Mouse (Mus musculus) hindbrain, embryonic 15.5 days (tissue): ENCODE results near the gene Olfr17. TPM values are rescaled to one million over a fixed set of nuclear protein-coding genes. Genes with fewer than 3 reads are reported as not detected.
"Not testable (repeated sequence)": the region's sequence is repeated elsewhere in the genome, so short reads cannot be mapped to it uniquely, and the experiment has no call there.

ENCODE experiments used
- ATAC-seq: fragments of 200-750 bp; cut with Nextera tagmentation; 2 replicates; pipeline ENCODE4 v1.8.0; 2017; ENCODE audit warnings: low read depth, moderate number of reproducible peaks, moderate TSS enrichment; ENCODE audit not compliant: low FRiP score
- H3K27ac ChIP-seq: fragments of 300-500 bp; sonication (generic); replicated peaks from 2 replicates; pipeline ENCODE4 v1.5.1; 2015; ENCODE audit warnings: mild to moderate bottlenecking, inconsistent platforms
- H3K27me3 ChIP-seq: fragments of 300-500 bp; sonication (generic); 2 replicates; pipeline ENCODE4 v1.6.1; 2015; ENCODE audit warnings: control low read depth, inconsistent platforms
- H3K36me3 ChIP-seq: fragments of 300-500 bp; sonication (generic); 2 replicates; pipeline ENCODE4 v1.6.1; 2015; ENCODE audit warnings: control low read depth, inconsistent platforms
- H3K4me1 ChIP-seq: fragments of 300-500 bp; sonication (generic); replicated peaks from 2 replicates; pipeline ENCODE4 v1.6.1; 2015; ENCODE audit warnings: control low read depth, inconsistent platforms
- H3K4me2 ChIP-seq: fragments of 300-500 bp; sonication (generic); 2 replicates; pipeline ENCODE4 v1.6.1; 2015; ENCODE audit warnings: moderate library complexity, mild to moderate bottlenecking, inconsistent platforms
- H3K4me3 ChIP-seq: fragments of 300-500 bp; sonication (generic); 2 replicates; pipeline ENCODE4 v1.5.1; 2015; ENCODE audit warnings: mild to moderate bottlenecking, inconsistent platforms
- H3K9ac ChIP-seq: fragments of 300-500 bp; sonication (generic); 2 replicates; pipeline ENCODE4 v1.6.1; 2015; ENCODE audit warnings: inconsistent platforms
- H3K9me3 ChIP-seq: fragments of 300-500 bp; sonication (generic); 2 replicates; pipeline ENCODE4 v1.6.1; 2016; ENCODE audit warnings: control low read depth, inconsistent platforms
- WGBS: fragments of 180-500 bp; shearing (Covaris S2); methylation state at CpG from one replicate; pipeline ENCODE4 v1.1.7; 2015; 5-methylcytosine and 5-hydroxymethylcytosine counted together
- polyA plus RNA-seq: library from polyadenylated mRNA; unstranded; fragments of >200 nt; fragmentation: Nextera tagmentation; extraction: Ambion mirVana; gene quantifications from 2 replicates; pipeline ENCODE4 v1.2.1, GENCODE M21; 2015

Gene Olfr17
- polyA plus RNA-seq, result not detected in 2 replicates

DNA sequence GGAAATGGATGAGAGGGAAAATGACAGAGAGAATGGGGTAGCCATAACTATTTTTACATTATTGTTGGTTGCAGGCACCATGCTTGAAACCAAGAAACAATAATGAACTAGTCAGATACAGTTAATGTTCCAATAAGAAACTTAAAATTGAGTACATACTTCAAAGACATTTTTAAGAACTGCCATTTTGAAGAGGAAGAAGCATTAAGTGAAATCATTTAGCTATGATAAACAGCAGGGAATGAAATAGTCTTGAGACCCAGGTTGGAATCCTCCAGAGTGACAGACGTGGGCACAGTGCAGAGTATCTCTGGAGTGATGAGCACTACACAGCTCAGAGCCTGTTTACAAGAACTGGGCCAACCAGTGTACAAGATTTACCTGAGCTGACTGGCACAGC, at the start of gene Olfr17:
Gene Olfr17 (plus strand): TSS at position 301 of the 400 bp plus-strand sequence.
- Histone ChIP-seq H3K4me2 (no peak within 1 kb of the TSS), H3K4me3 (no peak within 1 kb of the TSS), H3K27ac (no peak within 1 kb of the TSS), H3K27me3 (no peaks in the 10 kb centered on the region), H3K9ac (no peak within 1 kb of the TSS), H3K9me3 (no peaks in the 10 kb centered on the region), H3K36me3 (no peaks in the 10 kb centered on the region), H3K4me1 (no peaks in the 10 kb centered on the region)
- 70% methylated on average over 1 of the region's 1 CpGs for WGBS
- ATAC-seq, result no peak

DNA sequence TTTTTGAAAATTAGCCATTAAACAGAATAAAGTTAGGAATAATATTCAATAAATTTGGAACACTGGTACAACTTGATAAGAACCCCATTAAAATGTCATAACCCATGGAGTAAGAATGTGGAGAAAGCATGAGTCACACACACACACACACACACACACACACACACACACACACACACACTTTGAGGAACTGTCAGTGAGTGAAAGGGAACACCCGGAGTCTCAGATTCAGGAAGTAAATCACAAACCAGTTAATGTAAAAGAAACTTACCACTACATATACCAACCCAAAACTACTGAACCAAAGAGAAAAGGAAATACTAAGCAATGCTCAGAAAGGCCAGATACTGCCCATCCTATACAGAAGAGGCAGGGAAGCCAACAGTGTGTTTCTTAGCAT, 48.6 kb upstream of the Olfr17 start:
- Histone ChIP-seq H3K9ac (no peak overlapping the region), H3K4me3 (no peak overlapping the region), H3K27me3 (no peaks in the 10 kb centered on the region), H3K36me3 (no peaks in the 10 kb centered on the region), H3K4me1 (no peaks in the 10 kb centered on the region), H3K27ac (no peak overlapping the region), H3K9me3 (no peaks in the 10 kb centered on the region), H3K4me2 (no peak overlapping the region)
- 87% methylated on average over 1 of the region's 1 CpGs for WGBS
- ATAC-seq, result no peak

DNA sequence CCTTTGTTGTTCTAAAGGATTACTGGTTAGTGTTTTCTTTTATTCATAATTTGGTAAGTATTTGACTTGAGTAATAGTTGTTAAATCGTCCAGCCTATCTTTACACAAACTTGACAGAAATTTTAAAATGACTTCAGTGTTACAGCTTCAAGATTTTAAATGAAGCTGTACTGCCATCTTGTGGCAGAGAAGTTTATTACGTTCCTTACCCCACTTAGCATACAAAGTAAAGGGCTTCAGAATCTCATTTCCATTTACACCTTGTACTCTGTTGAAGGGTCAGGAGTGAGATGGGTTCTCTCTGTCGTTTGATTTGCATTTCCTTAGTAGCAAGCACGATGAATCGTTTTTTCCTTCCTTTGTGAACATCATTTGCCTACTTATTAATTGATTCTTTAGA, 47.2 kb upstream of the Olfr17 start:
- no peaks in the 10 kb centered on the region for H3K9me3 ChIP-seq
- H3K4me2 ChIP-seq, result no peak overlapping the region
- no peak overlapping the region for H3K4me3 ChIP-seq
- no peak overlapping the region for H3K9ac ChIP-seq
- peak; percentile 63 for ATAC-seq
- no peak overlapping the region for H3K27ac ChIP-seq
- H3K27me3 ChIP-seq, result no peaks in the 10 kb centered on the region
- H3K4me1 ChIP-seq, result no peaks in the 10 kb centered on the region
- no peaks in the 10 kb centered on the region for H3K36me3 ChIP-seq
- 5% methylated on average over 5 of the region's 5 CpGs for WGBS

DNA sequence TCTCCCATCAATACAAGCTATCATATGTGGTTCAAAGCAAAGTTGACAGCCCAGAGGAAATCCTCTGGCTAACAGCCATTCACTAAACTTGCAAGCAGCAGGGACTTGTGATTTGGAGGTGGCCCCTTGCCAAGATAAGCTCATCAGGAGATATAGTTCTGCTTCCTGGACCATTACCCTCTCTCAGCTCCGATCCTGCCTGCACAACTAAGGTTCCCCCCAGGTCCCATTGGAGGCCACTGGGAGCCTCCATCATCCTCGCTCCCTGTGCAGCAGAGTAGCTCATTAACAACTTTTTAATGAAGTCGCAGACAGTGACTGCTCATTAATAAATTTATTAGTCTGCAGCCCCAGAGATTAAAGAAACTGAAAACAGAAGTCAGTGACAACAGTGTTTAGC, 45.4 kb upstream of the Olfr17 start:
- no peak overlapping the region for H3K4me2 ChIP-seq
- WGBS, result 34% methylated on average over 3 of the region's 3 CpGs
- no peaks in the 10 kb centered on the region for H3K27me3 ChIP-seq
- H3K36me3 ChIP-seq, result no peaks in the 10 kb centered on the region
- no peak for ATAC-seq
- no peaks in the 10 kb centered on the region for H3K9me3 ChIP-seq
- H3K27ac ChIP-seq, result no peak overlapping the region
- H3K9ac ChIP-seq, result no peak overlapping the region
- no peak overlapping the region for H3K4me3 ChIP-seq
- no peaks in the 10 kb centered on the region for H3K4me1 ChIP-seq

GRCm38 (mm10) chr7:107070681-107071080, 22.3 kb upstream of the Olfr17 start, which contains the start of gene Olfr714:
Gene Olfr714 (plus strand): TSS chr7:107070981.
- Histone ChIP-seq H3K27me3 (no peaks in the 10 kb centered on the region), H3K36me3 (no peaks in the 10 kb centered on the region), H3K4me1 (no peaks in the 10 kb centered on the region), H3K4me2 (no peak within 1 kb of the TSS), H3K27ac (no peak within 1 kb of the TSS), H3K9ac (no peak within 1 kb of the TSS), H3K4me3 (no peak within 1 kb of the TSS), H3K9me3 (no peaks in the 10 kb centered on the region)
- ATAC-seq, result no peak
- 91% methylated on average over 2 of the region's 2 CpGs for WGBS

GRCm38 (mm10) chr7:107110269-107110668, 17.2 kb downstream of the Olfr17 start, which contains the start of gene Olfr715b:
Gene Olfr715b (minus strand): TSS chr7:107110369.
- not testable (repeated sequence) for H3K4me1 ChIP-seq, H3K9ac ChIP-seq, H3K4me2 ChIP-seq, H3K27ac ChIP-seq, H3K27me3 ChIP-seq, H3K36me3 ChIP-seq, H3K9me3 ChIP-seq, H3K4me3 ChIP-seq, ATAC-seq
- WGBS, result 89% methylated on average over 2 of the region's 2 CpGs

DNA sequence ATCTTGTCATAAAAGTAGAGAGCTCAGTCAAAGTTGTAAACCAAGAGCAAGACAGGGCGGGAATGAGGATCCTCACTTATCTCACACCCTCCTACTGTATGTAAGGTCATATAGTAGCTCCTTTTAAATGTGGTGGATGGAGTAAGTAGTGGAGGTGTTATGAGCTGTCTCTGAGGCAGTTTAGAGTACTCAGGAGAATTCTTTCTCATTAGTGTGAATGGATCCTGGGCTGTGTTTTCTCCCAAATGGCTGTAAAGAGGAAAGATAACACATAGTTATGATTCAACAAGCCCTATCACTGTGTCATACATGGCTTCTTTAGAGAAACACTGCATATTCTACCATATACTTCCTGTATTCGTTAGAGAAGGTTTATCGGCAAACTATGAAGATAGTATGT, 38.0 kb downstream of the Olfr17 start, which contains the start of gene Olfr715:
Gene Olfr715 (minus strand): TSS at position 101 of the 400 bp plus-strand sequence.
- H3K9me3 ChIP-seq, H3K4me3 ChIP-seq, H3K27ac ChIP-seq, H3K4me2 ChIP-seq, H3K4me1 ChIP-seq, ATAC-seq, H3K36me3 ChIP-seq, H3K27me3 ChIP-seq, H3K9ac ChIP-seq: not testable (repeated sequence)
- WGBS, result 98% methylated on average over 3 of the region's 3 CpGs

GRCm38 (mm10) chr7:107138027-107138426, 45.0 kb downstream of the Olfr17 start, which contains the start of gene Olfr716:
Gene Olfr716 (plus strand): TSS chr7:107138327.
- 70% methylated on average over 2 of the region's 2 CpGs for WGBS
- ATAC-seq, result not testable (repeated sequence)

More at GRCm38 (mm10) chr7:107138027-107138426, 45.0 kb downstream of the Olfr17 start, which contains the start of gene Olfr716:
- not testable (repeated sequence) for H3K4me1 ChIP-seq, H3K9ac ChIP-seq, H3K36me3 ChIP-seq, H3K9me3 ChIP-seq, H3K4me2 ChIP-seq, H3K27me3 ChIP-seq, H3K27ac ChIP-seq, H3K4me3 ChIP-seq

Other genes starting within 250 kb of the Olfr17 start
- gene Olfr703, start 249.9 kb upstream of the Olfr17 start, polyA plus RNA-seq, result not detected in 2 replicates
- gene Olfr704, start 230.0 kb upstream of the Olfr17 start, polyA plus RNA-seq, result not detected in 2 replicates
- gene Olfr705, start 216.3 kb upstream of the Olfr17 start, polyA plus RNA-seq, result not detected in 2 replicates
- not detected in 2 replicates for gene Olfr706, start 205.1 kb upstream of the Olfr17 start, polyA plus RNA-seq
- gene Olfr707, start 192.0 kb upstream of the Olfr17 start, polyA plus RNA-seq, result not detected in 2 replicates
- gene Olfr1532-ps1, start 185.2 kb upstream of the Olfr17 start, polyA plus RNA-seq, result not detected in 2 replicates
- not detected in 2 replicates for gene Olfr709-ps1, start 161.0 kb upstream of the Olfr17 start, polyA plus RNA-seq
- gene Olfr710, start 144.9 kb upstream of the Olfr17 start, polyA plus RNA-seq, result not detected in 2 replicates
- gene Olfr6, start 129.3 kb upstream of the Olfr17 start, polyA plus RNA-seq, result not detected in 2 replicates
- not detected in 2 replicates for gene Olfr711, start 117.8 kb upstream of the Olfr17 start, polyA plus RNA-seq
- gene Olfr2, start 87.1 kb upstream of the Olfr17 start, polyA plus RNA-seq, result not detected in 2 replicates
- not detected in 2 replicates for gene Olfr713, start 62.0 kb upstream of the Olfr17 start, polyA plus RNA-seq
- not detected in 2 replicates for gene Olfr714, start 22.2 kb upstream of the Olfr17 start, polyA plus RNA-seq
- not detected in 2 replicates for gene Olfr715b, start 17.1 kb downstream of the Olfr17 start, polyA plus RNA-seq
- not detected in 2 replicates for gene Olfr715, start 37.9 kb downstream of the Olfr17 start, polyA plus RNA-seq
- not detected in 2 replicates for gene Olfr716, start 45.1 kb downstream of the Olfr17 start, polyA plus RNA-seq
- gene Nlrp14, start 73.8 kb downstream of the Olfr17 start, polyA plus RNA-seq, result not detected in 2 replicates
- gene Rbmxl2, start 116.2 kb downstream of the Olfr17 start, polyA plus RNA-seq, result not detected in 2 replicates